Mouse (Mus musculus) hindbrain, embryonic 14.5 days (tissue): Measurements from ENCODE around the gene Nlrc4. TPM values are rescaled to one million over a fixed set of nuclear protein-coding genes. Genes with fewer than 3 reads are reported as not detected.

Source experiments
- ATAC-seq: fragments of 200-750 bp; cut with Nextera tagmentation; 2 replicates; pipeline ENCODE4 v1.8.0; 2017; ENCODE audit warnings: moderate number of reproducible peaks, mild to moderate bottlenecking, moderate TSS enrichment, moderate library complexity; ENCODE audit not compliant: low FRiP score
- DNase-seq: peaks from one replicate; pipeline ENCODE4 v3.0.0-alpha.2; 2015; ENCODE audit warnings: low spot score
- H3K27ac ChIP-seq: fragments of 300-500 bp; sonication (generic); 2 replicates; pipeline ENCODE4 v1.5.1; 2014; ENCODE audit warnings: mild to moderate bottlenecking, moderate library complexity
- H3K27me3 ChIP-seq: fragments of 300-500 bp; sonication (generic); 2 replicates; pipeline ENCODE4 v1.6.1; 2014; ENCODE audit warnings: mild to moderate bottlenecking, low read length, mixed read lengths; ENCODE audit not compliant: control insufficient read depth, insufficient read depth
- H3K36me3 ChIP-seq: fragments of 300-500 bp; sonication (generic); replicated peaks from 2 replicates; pipeline ENCODE4 v1.6.1; 2014; ENCODE audit not compliant: control insufficient read depth, insufficient read depth
- H3K4me1 ChIP-seq: fragments of 300-500 bp; sonication (generic); replicated peaks from 2 replicates; pipeline ENCODE4 v1.6.1; 2014; ENCODE audit warnings: antibody characterized with exemption, low read length, mixed read lengths; ENCODE audit not compliant: control insufficient read depth, insufficient read depth
- H3K4me2 ChIP-seq: fragments of 300-500 bp; sonication (generic); replicated peaks from 2 replicates; pipeline ENCODE4 v1.6.1; 2014; ENCODE audit warnings: mild to moderate bottlenecking, moderate library complexity
- H3K4me3 ChIP-seq: fragments of 300-500 bp; sonication (generic); replicated peaks from 2 replicates; pipeline ENCODE4 v1.5.1; 2014; ENCODE audit warnings: mild to moderate bottlenecking, low read length
- H3K9ac ChIP-seq: fragments of 300-500 bp; sonication (generic); 2 replicates; pipeline ENCODE4 v1.6.1; 2014
- H3K9me3 ChIP-seq: fragments of 300-500 bp; sonication (generic); 2 replicates; pipeline ENCODE4 v1.6.1; 2016; ENCODE audit warnings: low read length; ENCODE audit not compliant: control insufficient read depth
- WGBS: fragments of 180-500 bp; shearing (Covaris S2); extraction: QIAGEN DNeasy Blood & Tissue Kit; methylation state at CpG from one replicate; pipeline ENCODE4 v1.1.7; 2014; 5-methylcytosine and 5-hydroxymethylcytosine counted together
- polyA plus RNA-seq: library from polyadenylated mRNA; unstranded; fragments of >200 nt; fragmentation: Nextera tagmentation; extraction: Ambion mirVana; gene quantifications from 2 replicates; pipeline ENCODE4 v1.2.1, GENCODE M21; 2014

Gene Nlrc4
- polyA plus RNA-seq, 1 experiment from 2014 or later = 0.44 TPM

GRCm38 (mm10) chr17:74437762-74438161 is 21.2 kb downstream of the Nlrc4 start:
- no peaks in the 10 kb centered on the region for H3K27me3 ChIP-seq
- no peak overlapping the region for H3K4me3 ChIP-seq
- no peaks in the 10 kb centered on the region for H3K9me3 ChIP-seq
- 89% methylated on average over 9 of the region's 9 CpGs for WGBS
- ATAC-seq (no peak), DNase-seq (peak; percentile 7)
- H3K4me2 ChIP-seq = no peak overlapping the region
- H3K4me1 ChIP-seq = no peaks in the 10 kb centered on the region
- no peak overlapping the region for H3K27ac ChIP-seq
- H3K9ac ChIP-seq = no peak overlapping the region
- no peaks in the 10 kb centered on the region for H3K36me3 ChIP-seq

GRCm38 (mm10) chr17:74432631-74433030 is 26.3 kb downstream of the Nlrc4 start:
- no peaks in the 10 kb centered on the region for H3K27me3 ChIP-seq
- ATAC-seq = no peak
- peaks cover 8% of the 10 kb centered on the region; the same call in 1 of the 2 replicates for H3K36me3 ChIP-seq

DNA sequence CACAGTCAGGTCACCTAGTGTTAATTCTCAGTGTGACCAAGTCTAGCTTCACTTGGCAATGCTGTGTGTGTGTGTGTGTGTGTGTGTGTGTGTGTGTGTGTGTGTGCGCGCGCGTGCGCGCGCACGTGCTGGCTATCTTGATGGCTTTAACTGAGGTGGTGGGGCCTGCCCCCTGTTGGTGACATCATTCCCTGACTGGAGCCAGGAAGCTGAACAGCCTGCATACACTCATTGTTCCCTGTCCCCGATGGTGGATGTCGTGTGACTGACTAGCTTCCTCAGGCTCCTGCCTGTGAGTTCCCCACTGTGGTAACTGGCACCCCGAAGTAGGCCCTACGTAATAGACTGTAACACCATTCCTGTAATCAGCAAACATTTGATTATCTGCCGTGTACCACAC is 27.5 kb downstream of the Nlrc4 start:
- WGBS = 74% methylated on average over 13 of the region's 13 CpGs
- H3K9me3 ChIP-seq = no peaks in the 10 kb centered on the region
- no peak overlapping the region for H3K27ac ChIP-seq
- no peak overlapping the region for H3K9ac ChIP-seq
- DNase-seq (peak; percentile 9), ATAC-seq (no peak)
- no peak overlapping the region for H3K4me3 ChIP-seq
- no peak overlapping the region for H3K4me2 ChIP-seq
- peaks cover 16% of the 10 kb centered on the region for H3K36me3 ChIP-seq
- H3K27me3 ChIP-seq = no peaks in the 10 kb centered on the region
- H3K4me1 ChIP-seq = no peaks in the 10 kb centered on the region

More at GRCm38 (mm10) chr17:74432631-74433030, 26.3 kb downstream of the Nlrc4 start:
- 92% methylated on average over 5 of the region's 5 CpGs for WGBS
- Histone ChIP-seq H3K9me3 (no peaks in the 10 kb centered on the region), H3K27ac (no peak overlapping the region), H3K4me2 (no peak overlapping the region), H3K4me3 (no peak overlapping the region), H3K4me1 (no peaks in the 10 kb centered on the region), H3K9ac (no peak overlapping the region)
- peak; percentile 12 for DNase-seq

GRCm38 (mm10) chr17:74430074-74430473 is 28.9 kb downstream of the Nlrc4 start:
- H3K9me3 ChIP-seq = no peaks in the 10 kb centered on the region
- no peaks in the 10 kb centered on the region for H3K27me3 ChIP-seq
- no peak overlapping the region for H3K27ac ChIP-seq
- DNase-seq (peak; percentile 23), ATAC-seq (no peak)
- no peaks in the 10 kb centered on the region for H3K4me1 ChIP-seq
- H3K4me3 ChIP-seq = no peak overlapping the region
- H3K4me2 ChIP-seq = no peak overlapping the region
- WGBS = 89% methylated on average over 8 of the region's 8 CpGs
- no peak overlapping the region for H3K9ac ChIP-seq
- H3K36me3 ChIP-seq = peaks cover 29% of the 10 kb centered on the region

- WGBS = 44% methylated on average over 12 of the region's 12 CpGs
- H3K27ac ChIP-seq = no peak overlapping the region
- no peaks in the 10 kb centered on the region; the same call in 1 of the 2 replicates for H3K4me1 ChIP-seq
- H3K9me3 ChIP-seq = no peaks in the 10 kb centered on the region
- peak; percentile 70 for DNase-seq
- H3K9ac ChIP-seq = no peak overlapping the region
- H3K27me3 ChIP-seq = no peaks in the 10 kb centered on the region
- peaks cover 77% of the 10 kb centered on the region for H3K36me3 ChIP-seq
- ATAC-seq = peak; percentile 92
- no peak overlapping the region for H3K4me2 ChIP-seq
- no peak overlapping the region for H3K4me3 ChIP-seq
Observed at GRCm38 (mm10) chr17:74424401-74425005, 34.4 kb downstream of the Nlrc4 start.

DNA sequence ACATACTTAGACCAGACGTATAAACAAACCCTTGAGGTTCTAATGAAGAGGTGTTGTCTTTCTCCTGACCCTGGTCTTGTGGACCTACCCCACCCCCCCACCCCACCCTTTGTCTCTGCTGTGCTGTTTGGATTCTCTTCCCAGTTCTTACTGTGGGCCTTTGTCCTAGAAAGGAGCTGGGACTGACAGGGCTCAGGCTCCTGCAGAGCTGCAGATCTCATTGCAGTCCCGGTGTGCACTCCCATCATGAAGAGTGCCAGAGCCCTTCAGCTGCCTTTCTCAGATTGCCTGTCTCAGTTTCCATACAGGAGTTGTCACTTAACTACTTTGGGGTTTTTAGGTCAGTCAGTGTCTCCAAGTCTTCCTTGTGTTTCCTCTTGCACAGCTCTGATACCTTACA is 38.3 kb downstream of the Nlrc4 start:
- whole genome bisulfite sequencing = 58% methylated on average over 2 of the region's 2 CpGs
- no peak overlapping the region for H3K4me2 ChIP-seq
- H3K27me3 ChIP-seq = no peaks in the 10 kb centered on the region
- DNase-seq (no peak), ATAC-seq (no peak)
- H3K9me3 ChIP-seq = no peaks in the 10 kb centered on the region
- no peak overlapping the region for H3K27ac ChIP-seq
- no peak overlapping the region for H3K4me3 ChIP-seq
- no peak overlapping the region for H3K9ac ChIP-seq
- peaks cover 84% of the 10 kb centered on the region for H3K36me3 ChIP-seq
- H3K4me1 ChIP-seq = no peaks in the 10 kb centered on the region; the same call in 1 of the 2 replicates

DNA sequence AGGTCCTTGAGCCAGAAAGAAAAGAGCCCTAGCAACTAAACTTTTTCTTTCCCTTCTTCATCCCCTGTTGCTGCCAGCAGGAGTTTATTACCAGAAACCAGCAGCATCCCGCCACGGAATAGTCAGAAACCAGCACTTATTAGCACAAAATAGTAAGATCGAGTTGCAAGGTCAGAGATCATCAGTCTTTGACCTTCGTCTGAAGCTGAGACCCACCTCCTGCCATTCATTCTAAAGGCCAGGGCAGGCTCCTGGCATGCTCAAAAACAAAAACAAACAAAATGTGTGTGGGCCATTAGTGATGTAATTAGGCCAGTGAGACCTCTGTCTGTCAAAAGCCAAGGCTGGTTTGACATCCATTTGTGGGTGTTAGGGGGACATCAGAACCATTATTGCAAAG is 40.8 kb downstream of the Nlrc4 start:
- no peaks in the 10 kb centered on the region for H3K4me1 ChIP-seq
- no peaks in the 10 kb centered on the region for H3K27me3 ChIP-seq
- H3K36me3 ChIP-seq = peaks cover 85% of the 10 kb centered on the region
- no peak overlapping the region for H3K4me3 ChIP-seq
- H3K9ac ChIP-seq = no peak overlapping the region
- 38% methylated on average over 4 of the region's 4 CpGs for WGBS
- no peaks in the 10 kb centered on the region for H3K9me3 ChIP-seq
- no peak overlapping the region for H3K4me2 ChIP-seq
- no peak for ATAC-seq
- no peak overlapping the region for H3K27ac ChIP-seq
- no peak for DNase-seq

DNA sequence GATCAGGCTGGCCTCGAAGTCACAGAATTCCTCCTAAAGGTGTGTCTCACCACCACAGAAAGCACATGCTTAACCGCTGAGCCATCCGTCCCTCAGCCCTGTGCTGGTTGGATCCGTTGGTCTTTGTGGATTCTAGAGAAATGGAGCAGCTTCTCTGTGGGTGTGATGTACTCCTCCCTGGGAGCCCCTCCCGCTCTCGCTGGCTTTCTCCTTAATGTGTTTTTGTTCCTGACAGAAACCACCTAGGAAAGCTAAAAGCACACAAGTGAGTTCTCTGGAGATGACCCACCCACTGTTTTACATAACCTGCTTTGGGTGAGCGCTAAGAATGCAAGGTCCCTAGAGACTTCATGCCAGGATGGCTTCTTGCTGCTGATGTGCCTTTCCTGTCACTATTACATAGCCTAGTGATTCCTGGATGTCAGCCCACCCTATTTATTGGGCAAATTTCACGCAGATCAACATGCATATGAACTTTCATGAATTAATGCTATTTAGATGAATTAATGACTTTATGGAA is 42.0 kb downstream of the Nlrc4 start:
- WGBS = 88% methylated on average over 8 of the region's 8 CpGs
- no peak for DNase-seq
- H3K27ac ChIP-seq = no peak overlapping the region
- H3K9ac ChIP-seq = no peak overlapping the region
- no peaks in the 10 kb centered on the region for H3K4me1 ChIP-seq
- H3K9me3 ChIP-seq = no peaks in the 10 kb centered on the region
- ATAC-seq = no peak
- H3K36me3 ChIP-seq = peaks cover 87% of the 10 kb centered on the region
- no peaks in the 10 kb centered on the region for H3K27me3 ChIP-seq
- H3K4me3 ChIP-seq = no peak overlapping the region
- H3K4me2 ChIP-seq = no peak overlapping the region

GRCm38 (mm10) chr17:74414671-74415070 is 44.3 kb downstream of the Nlrc4 start:
- Histone ChIP-seq H3K4me1 (no peaks in the 10 kb centered on the region), H3K27ac (no peak overlapping the region), H3K9me3 (no peaks in the 10 kb centered on the region), H3K4me3 (no peak overlapping the region), H3K27me3 (no peaks in the 10 kb centered on the region), H3K9ac (no peak overlapping the region), H3K4me2 (no peak overlapping the region), H3K36me3 (peaks cover 87% of the 10 kb centered on the region)
- DNase-seq (no peak), ATAC-seq (no peak)
- WGBS = 70% methylated on average over 1 of the region's 1 CpGs

- no peak overlapping the region for H3K4me2 ChIP-seq
- WGBS = 91% methylated on average over 8 of the region's 8 CpGs
- no peaks in the 10 kb centered on the region for H3K27me3 ChIP-seq
- no peaks in the 10 kb centered on the region for H3K9me3 ChIP-seq
- DNase-seq (no peak), ATAC-seq (no peak)
- no peaks in the 10 kb centered on the region for H3K4me1 ChIP-seq
- H3K27ac ChIP-seq = no peak overlapping the region
- no peak overlapping the region for H3K9ac ChIP-seq
- peaks cover 87% of the 10 kb centered on the region for H3K36me3 ChIP-seq
- H3K4me3 ChIP-seq = no peak overlapping the region
Observed at GRCm38 (mm10) chr17:74413324-74413723, 45.6 kb downstream of the Nlrc4 start.
